Mouse (Mus musculus): ENCODE data around the gene Rasa3.

- no peak for TF ChIP-seq CTCF (IDR thresholded peaks at IDR 0.05; ENCODE audit: borderline replicate concordance, insufficient read depth, low read length)
- no peak for TF ChIP-seq POLR2A (IDR thresholded peaks at IDR 0.05; ENCODE audit: low read depth, low read length)
These were observed 4.2 kb downstream of the Rasa3 start for GRCm38 (mm10) chr8:13673215-13673614.

Data from embryonic fibroblast, embryonic 13.5 days (primary cell).